Mouse (Mus musculus): ENCODE data around the gene Abraxas2. TPM values are rescaled to one million over a fixed set of nuclear protein-coding genes. Genes with fewer than 3 reads are reported as not detected.

Gene Abraxas2
- polyA plus RNA-seq, 1 experiment from 2014 or later, result 41.4 TPM

GRCm38 (mm10) chr7:132873043-132873442 is 14.0 kb downstream of the Abraxas2 start:
- no peak for ATAC-seq (ENCODE audit: insufficient number of reproducible peaks, insufficient read depth, low FRiP score, low read depth)
- 91% methylated on average over 2 of the region's 2 CpGs for WGBS
- H3K36me3 ChIP-seq (ENCODE audit: control insufficient read depth, insufficient read depth, low read length), result peaks cover 66% of the 10 kb centered on the region

GRCm38 (mm10) chr7:132875391-132876086 is 16.5 kb downstream of the Abraxas2 start:
- no peak overlapping the region for H3K4me2 ChIP-seq (replicated peaks; ENCODE audit: low read depth, low read length)
- H3K36me3 ChIP-seq (ENCODE audit: control insufficient read depth, insufficient read depth, low read length), result peaks cover 74% of the 10 kb centered on the region
- no peaks in the 10 kb centered on the region for H3K9me3 ChIP-seq (ENCODE audit: control insufficient read depth, low read depth, low read length)
- H3K9ac ChIP-seq (replicated peaks; ENCODE audit: low read depth, low read length), result no peak overlapping the region
- WGBS, result 90% methylated on average over 2 of the region's 2 CpGs
- H3K27me3 ChIP-seq (ENCODE audit: control insufficient read depth, insufficient read depth, low read length), result no peaks in the 10 kb centered on the region
- ATAC-seq (ENCODE audit: insufficient number of reproducible peaks, insufficient read depth, low FRiP score, low read depth), result no peak
- H3K4me3 ChIP-seq (ENCODE audit: low read depth, low read length), result no peak overlapping the region
- no peaks in the 10 kb centered on the region for H3K4me1 ChIP-seq (ENCODE audit: control insufficient read depth, insufficient read depth, low read length)
- no peak overlapping the region for H3K27ac ChIP-seq (ENCODE audit: low read length)

More at GRCm38 (mm10) chr7:132873043-132873442, 14.0 kb downstream of the Abraxas2 start:
- Histone ChIP-seq H3K4me3 (ENCODE audit: low read depth, low read length) (no peak overlapping the region), H3K27ac (ENCODE audit: low read length) (no peak overlapping the region), H3K4me1 (ENCODE audit: control insufficient read depth, insufficient read depth, low read length) (no peaks in the 10 kb centered on the region), H3K27me3 (ENCODE audit: control insufficient read depth, insufficient read depth, low read length) (no peaks in the 10 kb centered on the region), H3K9ac (replicated peaks; ENCODE audit: low read depth, low read length) (no peak overlapping the region), H3K9me3 (ENCODE audit: control insufficient read depth, low read depth, low read length) (no peaks in the 10 kb centered on the region), H3K4me2 (replicated peaks; ENCODE audit: low read depth, low read length) (no peak overlapping the region)

GRCm38 (mm10) chr7:132880276-132880675 is 21.3 kb downstream of the Abraxas2 start:
- H3K4me1 ChIP-seq (ENCODE audit: control insufficient read depth, insufficient read depth, low read length), result no peaks in the 10 kb centered on the region

GRCm38 (mm10) chr7:132882343-132882742 is 23.3 kb downstream of the Abraxas2 start:
- Histone ChIP-seq H3K36me3 (ENCODE audit: control insufficient read depth, insufficient read depth, low read length) (peaks cover 54% of the 10 kb centered on the region), H3K4me1 (ENCODE audit: control insufficient read depth, insufficient read depth, low read length) (no peaks in the 10 kb centered on the region)
- 72% methylated on average over 2 of the region's 2 CpGs for WGBS

More at GRCm38 (mm10) chr7:132880276-132880675, 21.3 kb downstream of the Abraxas2 start:
- Histone ChIP-seq H3K27ac (ENCODE audit: low read length) (no peak overlapping the region), H3K27me3 (ENCODE audit: control insufficient read depth, insufficient read depth, low read length) (no peaks in the 10 kb centered on the region), H3K4me3 (ENCODE audit: low read depth, low read length) (no peak overlapping the region), H3K9me3 (ENCODE audit: control insufficient read depth, low read depth, low read length) (no peaks in the 10 kb centered on the region), H3K9ac (replicated peaks; ENCODE audit: low read depth, low read length) (no peak overlapping the region), H3K4me2 (replicated peaks; ENCODE audit: low read depth, low read length) (no peak overlapping the region), H3K36me3 (ENCODE audit: control insufficient read depth, insufficient read depth, low read length) (peaks cover 67% of the 10 kb centered on the region)
- ATAC-seq (ENCODE audit: insufficient number of reproducible peaks, insufficient read depth, low FRiP score, low read depth), result no peak
- WGBS, result 88% methylated on average over 1 of the region's 1 CpGs

GRCm38 (mm10) chr7:132884031-132884430 is 25.0 kb downstream of the Abraxas2 start:
- no peak for ATAC-seq (ENCODE audit: insufficient number of reproducible peaks, insufficient read depth, low FRiP score, low read depth)
- no peak overlapping the region for H3K9ac ChIP-seq (replicated peaks; ENCODE audit: low read depth, low read length)
- H3K36me3 ChIP-seq (ENCODE audit: control insufficient read depth, insufficient read depth, low read length), result peaks cover 38% of the 10 kb centered on the region
- H3K27ac ChIP-seq (ENCODE audit: low read length), result no peak overlapping the region
- H3K4me1 ChIP-seq (ENCODE audit: control insufficient read depth, insufficient read depth, low read length), result no peaks in the 10 kb centered on the region
- H3K4me3 ChIP-seq (ENCODE audit: low read depth, low read length), result no peak overlapping the region
- H3K4me2 ChIP-seq (replicated peaks; ENCODE audit: low read depth, low read length), result no peak overlapping the region
- 93% methylated on average over 7 of the region's 7 CpGs for whole genome bisulfite sequencing
- no peaks in the 10 kb centered on the region for H3K27me3 ChIP-seq (ENCODE audit: control insufficient read depth, insufficient read depth, low read length)
- no peaks in the 10 kb centered on the region for H3K9me3 ChIP-seq (ENCODE audit: control insufficient read depth, low read depth, low read length)

More at GRCm38 (mm10) chr7:132882343-132882742, 23.3 kb downstream of the Abraxas2 start:
- H3K27me3 ChIP-seq (ENCODE audit: control insufficient read depth, insufficient read depth, low read length), result no peaks in the 10 kb centered on the region
- H3K9me3 ChIP-seq (ENCODE audit: control insufficient read depth, low read depth, low read length), result no peaks in the 10 kb centered on the region
- H3K4me3 ChIP-seq (ENCODE audit: low read depth, low read length), result no peak overlapping the region
- no peak overlapping the region for H3K9ac ChIP-seq (replicated peaks; ENCODE audit: low read depth, low read length)
- no peak overlapping the region for H3K27ac ChIP-seq (ENCODE audit: low read length)
- H3K4me2 ChIP-seq (replicated peaks; ENCODE audit: low read depth, low read length), result no peak overlapping the region
- ATAC-seq (ENCODE audit: insufficient number of reproducible peaks, insufficient read depth, low FRiP score, low read depth), result no peak

- no peak for ATAC-seq (ENCODE audit: insufficient number of reproducible peaks, insufficient read depth, low FRiP score, low read depth)
These were observed 28.2 kb downstream of the Abraxas2 start for GRCm38 (mm10) chr7:132887019-132887804.

GRCm38 (mm10) chr7:132888052-132888451 is 29.0 kb downstream of the Abraxas2 start:
- Histone ChIP-seq H3K36me3 (ENCODE audit: control insufficient read depth, insufficient read depth, low read length) (peaks cover 6% of the 10 kb centered on the region; the same call in 1 of the 2 replicates), H3K4me3 (ENCODE audit: low read depth, low read length) (no peak overlapping the region), H3K9ac (replicated peaks; ENCODE audit: low read depth, low read length) (no peak overlapping the region), H3K27me3 (ENCODE audit: control insufficient read depth, insufficient read depth, low read length) (no peaks in the 10 kb centered on the region), H3K9me3 (ENCODE audit: control insufficient read depth, low read depth, low read length) (no peaks in the 10 kb centered on the region), H3K27ac (ENCODE audit: low read length) (no peak overlapping the region), H3K4me1 (ENCODE audit: control insufficient read depth, insufficient read depth, low read length) (no peaks in the 10 kb centered on the region), H3K4me2 (replicated peaks; ENCODE audit: low read depth, low read length) (no peak overlapping the region)
- ATAC-seq (ENCODE audit: insufficient number of reproducible peaks, insufficient read depth, low FRiP score, low read depth), result no peak
- WGBS, result 53% methylated on average over 3 of the region's 3 CpGs

More at GRCm38 (mm10) chr7:132887019-132887804, 28.2 kb downstream of the Abraxas2 start:
- Histone ChIP-seq H3K27me3 (ENCODE audit: control insufficient read depth, insufficient read depth, low read length) (no peaks in the 10 kb centered on the region), H3K4me2 (replicated peaks; ENCODE audit: low read depth, low read length) (no peak overlapping the region), H3K36me3 (ENCODE audit: control insufficient read depth, insufficient read depth, low read length) (peaks cover 13% of the 10 kb centered on the region; the same call in 1 of the 2 replicates), H3K9ac (replicated peaks; ENCODE audit: low read depth, low read length) (no peak overlapping the region), H3K9me3 (ENCODE audit: control insufficient read depth, low read depth, low read length) (no peaks in the 10 kb centered on the region), H3K27ac (ENCODE audit: low read length) (no peak overlapping the region), H3K4me1 (ENCODE audit: control insufficient read depth, insufficient read depth, low read length) (no peaks in the 10 kb centered on the region), H3K4me3 (ENCODE audit: low read depth, low read length) (no peak overlapping the region)
- WGBS, result 50% methylated on average over 7 of the region's 7 CpGs

GRCm38 (mm10) chr7:132888518-132889249 is 29.7 kb downstream of the Abraxas2 start:
- no peak overlapping the region for H3K4me2 ChIP-seq (replicated peaks; ENCODE audit: low read depth, low read length)
- WGBS, result 68% methylated on average over 4 of the region's 4 CpGs
- no peaks in the 10 kb centered on the region for H3K4me1 ChIP-seq (ENCODE audit: control insufficient read depth, insufficient read depth, low read length)
- no peak for ATAC-seq (ENCODE audit: insufficient number of reproducible peaks, insufficient read depth, low FRiP score, low read depth)
- H3K27ac ChIP-seq (ENCODE audit: low read length), result no peak overlapping the region
- H3K27me3 ChIP-seq (ENCODE audit: control insufficient read depth, insufficient read depth, low read length), result no peaks in the 10 kb centered on the region
- H3K9ac ChIP-seq (replicated peaks; ENCODE audit: low read depth, low read length), result no peak overlapping the region
- H3K36me3 ChIP-seq (ENCODE audit: control insufficient read depth, insufficient read depth, low read length), result peaks cover under 1% of the 10 kb centered on the region; the same call in 1 of the 2 replicates
- H3K4me3 ChIP-seq (ENCODE audit: low read depth, low read length), result no peak overlapping the region
- no peaks in the 10 kb centered on the region for H3K9me3 ChIP-seq (ENCODE audit: control insufficient read depth, low read depth, low read length)
